Mouse (Mus musculus) olfactory bulb, adult 2 months (tissue): ENCODE results near the gene Tmem211.

Experiments
- CTCF ChIP-seq: fragments of 200-500 bp; IDR thresholded peaks from 2 replicates; pipeline ENCODE4 v1.5.1; 2012; ENCODE audit warnings: low read depth, mild to moderate bottlenecking, low read length, moderate library complexity; ENCODE audit not compliant: insufficient read depth
- POLR2A ChIP-seq: fragments of 200-500 bp; IDR thresholded peaks from 2 replicates; pipeline ENCODE4 v1.6.1; 2012; ENCODE audit warnings: mild to moderate bottlenecking, low read depth, low read length, moderate library complexity; ENCODE audit not compliant: insufficient read depth

DNA sequence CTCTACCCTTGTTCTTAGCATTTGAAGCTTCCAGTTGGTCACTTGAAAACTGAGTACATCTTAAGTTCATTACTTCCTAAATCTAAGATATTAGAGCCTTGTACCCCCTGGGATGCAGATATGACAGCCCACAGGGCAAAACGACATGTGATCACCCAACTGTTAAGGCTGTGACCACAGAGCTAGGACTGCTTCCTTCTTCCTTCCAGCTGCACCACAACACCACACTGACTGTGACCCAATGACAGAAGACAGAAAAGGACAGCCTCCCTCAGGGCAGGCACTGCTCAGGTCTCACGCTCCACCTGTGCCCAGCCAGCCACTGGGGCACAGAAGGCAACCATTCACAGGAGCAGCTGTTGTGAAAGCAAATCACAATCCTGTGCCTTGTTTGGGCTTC lies 57.0 kb downstream of the Tmem211 start:
- no peak for TF ChIP-seq POLR2A
- TF ChIP-seq CTCF, result no peak
